Mouse (Mus musculus): ENCODE measurements around the gene BC005537. TPM values are rescaled to one million over a fixed set of nuclear protein-coding genes. Genes with fewer than 3 reads are reported as not detected.

The BC005537 gene
- total and polyA plus RNA-seq, 2 experiments, result 20.3 to 63.3 TPM

DNA sequence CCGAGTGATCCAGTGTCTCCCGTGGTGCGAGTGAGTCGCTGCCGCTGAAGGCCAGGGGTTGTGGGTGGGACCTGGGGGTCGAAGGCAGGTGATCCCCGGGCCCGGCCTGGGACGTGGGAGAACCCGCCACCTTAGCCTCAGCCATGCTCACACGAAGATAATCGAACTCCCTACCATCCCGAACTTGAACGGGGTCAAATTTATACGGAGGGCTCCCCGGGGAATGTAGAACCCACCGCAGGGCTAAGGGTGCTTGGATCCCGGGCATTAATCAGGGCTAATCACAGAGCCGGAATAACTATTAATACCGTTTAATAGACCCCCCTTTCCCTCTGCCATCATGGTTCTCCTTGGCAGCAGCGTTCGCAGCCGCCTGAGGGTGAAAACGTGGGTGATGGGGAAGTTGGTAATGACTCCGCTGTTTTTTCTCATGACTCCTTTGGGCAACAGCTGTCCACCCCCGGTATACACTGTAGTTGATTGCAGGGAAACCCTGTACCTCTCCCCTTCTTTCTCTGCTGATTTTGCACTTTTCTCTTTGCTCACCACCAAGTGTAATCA lies 754 bp downstream of the BC005537 start:
- WGBS, result under 1% methylated on average over 26 of the region's 26 CpGs
- Histone ChIP-seq H3K27me3 (ENCODE audit: control insufficient read depth, insufficient read depth, low read length) (no peaks in the 10 kb centered on the region), H3K27ac (replicated peaks; ENCODE audit: insufficient read depth, low read depth, low read length) (peak overlapping the region; percentile 80), H3K4me1 (ENCODE audit: control insufficient read depth, insufficient read depth, low read length) (peaks cover 14% of the 10 kb centered on the region), H3K36me3 (ENCODE audit: control insufficient read depth, insufficient read depth, low read length) (peaks cover 16% of the 10 kb centered on the region), H3K9ac (ENCODE audit: low read depth, low read length) (peak overlapping the region; percentile 100), H3K79me2 (ENCODE audit: control insufficient read depth, insufficient read depth, low read length) (peaks cover 14% of the 10 kb centered on the region), H3K4me3 (ENCODE audit: insufficient read depth, low read depth, low read length) (peak overlapping the region; percentile 99)
- DNase-seq (ENCODE audit: extremely low read depth, low read depth, low spot score), result peak; percentile 66
- TF ChIP-seq POLR2A (IDR thresholded peaks at IDR 0.05; ENCODE audit: extremely low read depth, insufficient read depth, low read length), result no peak
- TF ChIP-seq CTCF (IDR thresholded peaks at IDR 0.05; ENCODE audit: low read depth, low read length), result no peak

DNA sequence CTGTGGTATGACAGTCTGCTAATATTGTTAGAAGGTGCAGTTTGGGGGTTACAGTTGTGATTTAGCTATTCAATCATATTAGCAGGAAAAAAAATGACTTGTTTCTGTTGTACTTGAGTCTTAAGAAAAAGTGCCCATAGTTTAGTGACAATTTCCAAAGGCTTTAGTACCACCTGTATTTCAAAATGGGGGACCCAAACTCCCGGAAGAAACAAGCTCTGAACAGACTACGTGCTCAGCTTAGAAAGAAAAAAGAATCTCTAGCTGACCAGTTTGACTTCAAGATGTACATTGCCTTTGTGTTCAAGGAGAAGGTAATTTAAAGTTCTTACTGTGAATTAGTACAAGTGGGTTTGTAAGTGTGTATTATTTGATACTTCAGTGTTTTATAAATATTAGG lies 1.7 kb downstream of the BC005537 start:
- Histone ChIP-seq H3K36me3 (ENCODE audit: control insufficient read depth, insufficient read depth, low read length) (peaks cover 25% of the 10 kb centered on the region), H3K4me3 (ENCODE audit: insufficient read depth, low read depth, low read length) (peak overlapping the region; percentile 60), H3K4me1 (ENCODE audit: control insufficient read depth, insufficient read depth, low read length) (peaks cover 14% of the 10 kb centered on the region), H3K27ac (replicated peaks; ENCODE audit: insufficient read depth, low read depth, low read length) (no peak overlapping the region), H3K9ac (ENCODE audit: low read depth, low read length) (peak overlapping the region; percentile 49; the same call in 1 of the 2 replicates), H3K27me3 (ENCODE audit: control insufficient read depth, insufficient read depth, low read length) (no peaks in the 10 kb centered on the region), H3K79me2 (ENCODE audit: control insufficient read depth, insufficient read depth, low read length) (peaks cover 14% of the 10 kb centered on the region)
- DNase-seq (ENCODE audit: extremely low read depth, low read depth, low spot score), result no peak
- WGBS, result 1% methylated on average over 2 of the region's 2 CpGs
- TF ChIP-seq POLR2A (IDR thresholded peaks at IDR 0.05; ENCODE audit: extremely low read depth, insufficient read depth, low read length) (no peak), CTCF (IDR thresholded peaks at IDR 0.05; ENCODE audit: low read depth, low read length) (no peak)

DNA sequence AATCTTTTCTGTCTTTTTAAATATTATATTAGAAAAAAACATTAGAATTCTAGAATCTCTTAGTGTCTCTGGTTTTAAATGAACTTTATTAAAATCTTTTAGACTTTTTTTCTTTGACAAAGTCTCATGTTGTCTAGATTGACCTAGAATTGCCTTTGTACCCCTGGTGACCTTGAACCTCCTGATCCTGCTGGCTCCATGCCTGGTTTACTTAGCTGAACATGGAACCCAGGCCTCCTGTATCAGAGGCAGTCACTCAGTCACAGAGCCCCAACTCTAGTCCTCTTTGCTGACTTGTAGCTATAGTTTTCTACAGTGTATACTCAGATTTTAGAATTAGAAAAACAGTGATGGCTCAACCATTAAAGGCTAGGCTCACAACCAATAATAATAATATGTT lies 4.6 kb downstream of the BC005537 start:
- no peaks in the 10 kb centered on the region for H3K27me3 ChIP-seq (ENCODE audit: control insufficient read depth, insufficient read depth, low read length)
- DNase-seq (ENCODE audit: extremely low read depth, low read depth, low spot score), result peak; percentile 91
- H3K36me3 ChIP-seq (ENCODE audit: control insufficient read depth, insufficient read depth, low read length), result peaks cover 51% of the 10 kb centered on the region
- H3K4me1 ChIP-seq (ENCODE audit: control insufficient read depth, insufficient read depth, low read length), result peaks cover 17% of the 10 kb centered on the region
- H3K9ac ChIP-seq (ENCODE audit: low read depth, low read length), result no peak overlapping the region
- no peak overlapping the region for H3K27ac ChIP-seq (replicated peaks; ENCODE audit: insufficient read depth, low read depth, low read length)
- no peak overlapping the region for H3K4me3 ChIP-seq (ENCODE audit: insufficient read depth, low read depth, low read length)
- peaks cover 14% of the 10 kb centered on the region for H3K79me2 ChIP-seq (ENCODE audit: control insufficient read depth, insufficient read depth, low read length)
- no peak for TF ChIP-seq POLR2A (IDR thresholded peaks at IDR 0.05; ENCODE audit: extremely low read depth, insufficient read depth, low read length)
- TF ChIP-seq CTCF (IDR thresholded peaks at IDR 0.05; ENCODE audit: low read depth, low read length), result no peak

DNA sequence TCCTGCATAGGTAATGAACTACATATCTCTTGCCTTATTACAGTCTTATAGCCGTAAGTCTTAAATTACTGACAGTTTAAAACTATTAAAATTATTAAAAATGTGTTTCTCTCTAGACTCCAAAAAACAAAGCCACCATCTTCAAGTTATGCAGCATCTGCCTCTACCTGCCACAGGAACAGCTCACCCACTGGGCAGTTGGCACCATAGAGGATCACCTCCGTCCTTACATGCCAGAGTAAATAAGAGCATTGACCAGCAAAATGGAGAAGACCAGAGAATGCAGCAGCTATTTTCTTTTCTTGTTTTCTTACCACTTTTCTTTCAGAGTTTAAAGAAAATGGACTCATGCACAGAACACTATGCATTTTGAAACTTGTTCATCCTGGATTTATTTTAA lies 11.1 kb downstream of the BC005537 start:
- peak; percentile 63 for DNase-seq (ENCODE audit: extremely low read depth, low read depth, low spot score)
- Histone ChIP-seq H3K36me3 (ENCODE audit: control insufficient read depth, insufficient read depth, low read length) (peaks cover 70% of the 10 kb centered on the region), H3K4me3 (ENCODE audit: insufficient read depth, low read depth, low read length) (no peak overlapping the region), H3K27me3 (ENCODE audit: control insufficient read depth, insufficient read depth, low read length) (no peaks in the 10 kb centered on the region), H3K4me1 (ENCODE audit: control insufficient read depth, insufficient read depth, low read length) (peaks cover 4% of the 10 kb centered on the region; the same call in 1 of the 2 replicates), H3K27ac (replicated peaks; ENCODE audit: insufficient read depth, low read depth, low read length) (no peak overlapping the region), H3K79me2 (ENCODE audit: control insufficient read depth, insufficient read depth, low read length) (no peaks in the 10 kb centered on the region; the same call in 1 of the 2 replicates), H3K9ac (ENCODE audit: low read depth, low read length) (no peak overlapping the region)
- TF ChIP-seq POLR2A (IDR thresholded peaks at IDR 0.05; ENCODE audit: extremely low read depth, insufficient read depth, low read length), result no peak
- no peak for TF ChIP-seq CTCF (IDR thresholded peaks at IDR 0.05; ENCODE audit: low read depth, low read length)
- WGBS, result 61% methylated on average over 2 of the region's 2 CpGs

DNA sequence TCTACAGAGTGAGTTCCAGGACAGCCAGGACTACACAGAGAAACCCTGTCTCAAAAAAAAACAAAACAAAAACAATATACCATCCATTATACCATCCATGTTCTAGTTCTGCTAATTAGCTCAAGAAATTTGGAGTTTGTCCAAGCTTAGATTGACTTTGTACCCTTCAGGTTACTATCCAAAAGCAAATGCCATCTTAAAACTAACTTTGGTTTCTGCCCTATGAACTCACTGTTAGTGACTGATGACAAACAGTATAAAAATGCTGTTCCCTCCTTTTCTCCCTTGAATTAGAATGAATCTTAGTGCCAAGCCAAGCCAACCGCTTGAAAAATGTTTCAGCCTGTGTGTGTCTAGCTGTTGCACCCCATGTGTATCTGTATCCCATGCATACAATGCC lies 13.2 kb downstream of the BC005537 start:
- Histone ChIP-seq H3K27ac (replicated peaks; ENCODE audit: insufficient read depth, low read depth, low read length) (peak overlapping the region; percentile 72), H3K4me3 (ENCODE audit: insufficient read depth, low read depth, low read length) (no peak overlapping the region), H3K79me2 (ENCODE audit: control insufficient read depth, insufficient read depth, low read length) (no peaks in the 10 kb centered on the region), H3K4me1 (ENCODE audit: control insufficient read depth, insufficient read depth, low read length) (peaks cover 2% of the 10 kb centered on the region; the same call in 1 of the 2 replicates), H3K36me3 (ENCODE audit: control insufficient read depth, insufficient read depth, low read length) (peaks cover 57% of the 10 kb centered on the region), H3K9ac (ENCODE audit: low read depth, low read length) (no peak overlapping the region), H3K27me3 (ENCODE audit: control insufficient read depth, insufficient read depth, low read length) (no peaks in the 10 kb centered on the region)
- DNase-seq (ENCODE audit: extremely low read depth, low read depth, low spot score), result peak; percentile 79
- TF ChIP-seq POLR2A (IDR thresholded peaks at IDR 0.05; ENCODE audit: extremely low read depth, insufficient read depth, low read length), result no peak
- no peak for TF ChIP-seq CTCF (IDR thresholded peaks at IDR 0.05; ENCODE audit: low read depth, low read length)
- WGBS, result 31% methylated on average over 1 of the region's 1 CpGs
